Mouse (Mus musculus): Measurements from ENCODE around the gene Smg9.
A peak's percentile ranks its signal among the peaks of the same experiment; 100 is the strongest.

Gene Smg9

DNA sequence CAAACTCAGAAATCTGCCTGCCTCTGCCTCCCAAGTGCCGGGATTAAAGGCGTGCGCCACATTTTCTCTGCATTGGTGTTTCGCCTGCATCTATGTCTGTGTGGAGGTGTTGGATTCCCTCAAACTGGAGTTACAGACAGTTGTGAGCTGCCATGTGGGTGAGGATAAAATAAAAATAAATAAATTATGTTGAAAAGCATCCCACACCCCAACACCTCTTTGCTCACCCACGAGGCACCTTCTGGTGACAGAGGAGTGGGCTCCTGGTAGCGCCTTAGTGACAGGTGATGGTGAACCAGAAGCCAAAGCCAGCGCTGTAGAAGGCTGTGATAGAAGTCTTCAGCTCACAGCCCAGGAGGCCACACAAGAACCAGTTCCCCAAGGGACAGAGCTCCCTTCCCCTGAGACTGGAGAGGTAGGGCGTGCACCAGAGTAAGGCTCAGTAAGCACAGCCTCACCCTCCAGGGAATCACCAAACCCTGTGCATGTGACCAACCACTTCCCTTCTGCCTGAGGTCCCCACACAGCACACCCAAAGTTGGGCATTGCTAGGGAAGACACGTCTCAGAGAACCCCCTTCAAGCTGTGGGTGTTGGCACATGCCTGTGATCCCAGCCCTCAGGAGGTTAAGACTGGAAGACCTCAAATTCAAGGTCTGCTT lies 46.0 kb downstream of the Smg9 start:
- DNase-seq (ENCODE audit: low read depth) = no peak

GRCm38 (mm10) chr7:24446697-24447340 lies 47.4 kb downstream of the Smg9 start:
- no peak for DNase-seq (ENCODE audit: low read depth)

- no peak for DNase-seq (ENCODE audit: low read depth)
These were observed 49.5 kb downstream of the Smg9 start for GRCm38 (mm10) chr7:24448782-24449517.

- DNase-seq (ENCODE audit: low read depth) = peak; percentile 51
These were observed 51.2 kb downstream of the Smg9 start for GRCm38 (mm10) chr7:24450585-24451017.

DNA sequence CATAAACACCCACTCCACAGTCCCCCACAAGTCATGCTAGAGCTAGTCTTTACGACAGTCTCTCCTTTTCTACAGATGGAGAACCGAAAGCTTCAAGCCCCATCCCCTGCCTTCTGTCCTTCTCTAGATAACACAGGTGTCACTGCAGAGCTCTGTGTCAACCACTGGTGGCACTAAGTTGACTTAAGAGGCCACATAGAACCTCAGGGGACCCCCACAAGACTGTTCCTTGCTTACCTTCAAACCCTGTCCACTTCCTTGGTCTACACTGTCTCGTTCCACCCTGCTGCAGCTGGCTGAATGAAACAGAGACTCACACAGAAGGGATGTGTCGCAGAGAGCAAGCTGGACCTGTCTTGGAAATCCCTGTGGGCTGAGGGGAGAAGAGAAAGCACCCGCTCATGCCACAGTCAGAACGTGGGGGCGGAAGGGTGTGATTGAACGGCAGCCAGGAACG lies 52.5 kb downstream of the Smg9 start, which contains the start of gene Irgc1:
Gene Irgc1 (minus strand): TSS at position 443 of the 457 bp plus-strand sequence.
- no peak for DNase-seq (ENCODE audit: low read depth)

- DNase-seq (ENCODE audit: low read depth) = no peak
These were observed 54.8 kb downstream of the Smg9 start for GRCm38 (mm10) chr7:24454199-24454598.

- no peak for DNase-seq (ENCODE audit: low read depth)
These were observed 56.3 kb downstream of the Smg9 start for GRCm38 (mm10) chr7:24455726-24456125.

- no peak for DNase-seq (ENCODE audit: low read depth)
These were observed 58.4 kb downstream of the Smg9 start for GRCm38 (mm10) chr7:24457726-24458370.

DNA sequence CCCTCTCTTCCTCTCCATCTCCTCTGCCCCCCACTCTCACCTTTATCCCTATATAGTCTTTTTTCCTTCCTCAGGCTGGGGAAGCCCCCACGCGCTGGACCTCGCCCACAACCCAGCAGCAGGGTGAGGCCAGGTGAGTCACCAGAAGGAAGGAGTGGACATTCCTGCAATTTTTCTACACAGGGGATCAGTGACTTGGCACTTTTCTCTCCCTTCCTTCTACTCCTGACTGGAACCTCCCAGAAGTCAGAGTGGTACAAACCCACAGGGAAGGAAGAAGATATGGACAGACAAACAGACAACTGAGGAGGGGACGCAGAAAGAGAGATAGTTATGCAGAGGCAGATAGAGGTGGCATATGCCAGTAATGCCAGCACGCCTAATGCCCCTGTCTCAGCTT lies 60.0 kb downstream of the Smg9 start:
- no peak for DNase-seq (ENCODE audit: low read depth)

- DNase-seq (ENCODE audit: low read depth) = no peak
These were observed 60.4 kb downstream of the Smg9 start for GRCm38 (mm10) chr7:24459843-24460242.

DNA sequence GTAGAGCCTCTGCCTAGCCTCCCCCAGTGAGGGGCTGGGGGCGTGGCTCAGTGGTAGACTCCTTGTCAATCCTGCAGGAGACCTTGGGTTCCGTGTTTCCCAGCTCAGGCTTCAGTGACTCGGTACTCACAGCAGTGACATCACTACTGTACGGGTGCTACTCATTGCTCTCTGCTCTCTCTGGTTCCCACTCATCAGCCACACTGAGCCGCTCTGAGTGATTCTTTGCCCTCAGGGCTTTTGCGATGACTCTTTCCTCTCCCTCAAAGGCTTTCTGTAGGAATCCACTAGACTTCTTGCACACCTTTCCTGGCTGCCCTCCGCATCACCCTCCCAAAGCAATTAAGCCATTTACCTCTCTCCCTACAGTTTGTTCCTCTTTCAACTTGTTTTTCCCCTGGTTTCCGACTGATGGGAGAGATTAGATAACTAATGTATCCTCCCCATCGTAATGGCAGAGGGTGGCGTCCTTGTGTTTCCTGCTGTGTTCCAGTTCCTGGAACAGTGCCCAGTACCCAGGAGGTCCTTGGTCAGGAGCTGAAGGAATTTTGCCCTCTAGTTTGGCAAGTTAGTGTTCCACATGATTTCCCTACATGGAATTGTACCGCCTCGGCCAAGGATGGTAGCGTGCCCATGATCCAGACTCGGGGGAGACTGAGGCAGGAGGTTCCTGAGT lies 62.1 kb downstream of the Smg9 start:
- no peak for DNase-seq (ENCODE audit: low read depth)

DNA sequence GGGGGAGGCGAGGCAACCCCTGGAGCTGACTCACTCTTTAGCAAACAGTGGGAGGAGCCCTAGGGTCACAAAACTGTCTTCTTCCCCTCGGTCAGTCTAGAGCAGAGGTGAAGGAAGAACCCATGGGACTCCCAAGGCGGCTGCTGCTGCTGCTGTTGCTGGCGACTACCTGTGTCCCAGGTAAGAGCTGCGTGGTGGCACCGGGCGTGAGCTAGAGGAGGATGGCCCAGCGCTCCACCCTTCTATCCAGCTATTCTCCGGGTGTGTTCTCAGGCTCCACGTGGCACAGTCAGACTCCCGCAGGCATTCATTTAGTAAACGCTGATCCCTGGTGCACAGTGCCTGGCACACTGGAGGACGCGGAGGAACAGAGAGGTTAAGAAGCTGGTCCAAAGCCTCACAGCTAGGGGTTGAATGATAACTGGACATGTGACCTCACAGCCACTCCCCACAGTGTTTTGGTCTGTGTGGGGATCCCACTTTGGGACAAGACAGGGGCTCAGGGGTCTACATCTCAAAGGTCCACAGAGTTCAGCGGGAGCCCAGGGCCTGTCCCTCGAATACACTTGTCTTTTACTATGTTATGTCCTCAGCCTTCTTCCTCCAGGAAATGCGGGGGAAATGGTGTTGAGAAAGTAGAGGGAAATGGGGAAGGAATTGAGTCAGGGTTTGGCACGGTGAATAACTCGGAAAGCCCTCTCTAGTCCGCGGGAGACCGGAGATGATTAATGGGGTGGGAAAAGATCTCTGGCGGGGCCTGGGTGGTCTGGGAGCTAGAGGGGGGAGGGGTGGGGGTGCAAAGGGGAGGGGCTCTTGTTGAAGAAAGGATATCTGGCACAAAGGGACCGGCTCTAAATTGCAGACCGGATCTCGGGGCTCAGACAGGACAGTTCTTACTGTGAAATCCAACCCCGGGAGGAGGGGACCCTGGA lies 63.2 kb downstream of the Smg9 start, which contains the start of gene Plaur:
Gene Plaur (plus strand): TSS at position 97 of the 932 bp plus-strand sequence.
- no peak for DNase-seq (ENCODE audit: low read depth)

- DNase-seq (ENCODE audit: low read depth) = no peak
These were observed 67.4 kb downstream of the Smg9 start for GRCm38 (mm10) chr7:24466835-24467234.

- DNase-seq (ENCODE audit: low read depth) = no peak
These were observed 68.5 kb downstream of the Smg9 start for GRCm38 (mm10) chr7:24467886-24468285.

DNA sequence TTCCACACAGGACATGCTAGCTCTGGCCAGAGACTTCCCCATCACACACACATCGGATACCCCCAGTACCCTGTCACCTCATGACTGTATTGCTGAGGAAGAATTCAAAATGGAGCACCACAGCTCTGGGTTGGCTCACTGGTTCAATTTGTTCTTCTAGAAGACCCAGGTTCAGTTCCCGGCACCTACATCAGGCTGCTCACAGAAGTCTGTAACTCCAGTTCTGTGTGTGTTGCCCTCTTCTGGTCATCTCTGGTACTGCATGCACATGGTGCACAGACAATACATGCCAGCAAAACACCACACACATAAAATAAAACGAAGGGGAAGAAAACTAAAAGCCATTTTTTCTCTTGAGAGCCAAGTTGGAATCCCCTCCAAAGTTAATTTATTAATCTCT lies 69.7 kb downstream of the Smg9 start:
- no peak for DNase-seq (ENCODE audit: low read depth)

DNA sequence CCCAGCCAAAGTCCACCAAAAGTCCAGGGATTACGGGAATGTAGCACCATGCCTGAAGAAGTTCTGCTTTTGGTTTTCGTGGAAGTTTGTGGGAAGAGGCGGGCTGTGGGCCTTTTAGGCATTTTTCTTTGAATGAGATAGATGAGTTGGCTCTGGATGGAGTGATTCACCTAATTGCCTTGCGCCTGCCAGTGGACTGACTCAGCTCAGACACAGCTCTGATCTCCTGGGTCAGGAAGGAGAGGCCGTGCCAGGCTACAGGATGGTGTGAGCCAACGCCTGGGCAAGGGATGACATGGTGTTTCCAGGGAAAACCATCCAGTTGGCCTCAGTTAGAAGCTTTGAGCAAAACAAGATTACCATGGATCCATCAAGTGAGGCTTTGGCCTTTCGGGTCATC lies 70.9 kb downstream of the Smg9 start:
- no peak for DNase-seq (ENCODE audit: low read depth)

All from c-Kit-positive CD71-positive TER-119-negative erythroid progenitor cells, embryonic 14.5 days (primary cell).